Mouse (Mus musculus) lung, adult 18-20 months (tissue): ENCODE data around the gene Tm4sf5.
"Not testable (repeated sequence)": the region's sequence is repeated elsewhere in the genome, so short reads cannot be mapped to it uniquely, and the experiment has no call there.

Experiments used
- DNase-seq, 2 experiments: peaks; one replicate each; pipeline ENCODE4 v3.0.0; 2022; ENCODE audit warnings: mixed read lengths in 2 of 2

Gene Tm4sf5

DNA sequence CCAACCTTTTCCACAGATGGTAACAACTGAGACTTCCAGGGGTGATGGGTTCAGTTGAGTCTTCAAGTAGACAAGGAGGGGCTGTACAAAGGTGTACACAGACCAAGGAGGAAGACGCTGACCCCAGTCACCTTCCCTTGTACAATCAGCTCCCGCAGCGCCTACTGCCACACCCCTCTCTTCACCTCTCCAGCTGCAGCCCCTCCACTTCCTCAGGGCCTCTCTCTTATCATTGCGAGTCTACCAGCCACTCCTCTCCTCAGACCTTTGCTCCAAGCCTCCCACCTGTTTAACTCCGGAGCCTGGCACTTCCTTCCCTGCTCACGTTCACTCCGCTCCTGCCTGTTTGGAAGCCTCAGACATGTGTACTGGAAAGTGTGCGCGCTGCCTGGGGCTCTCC is at the start of gene Tm4sf5:
Tm4sf5 (plus strand) TSS at position 275 of the 400 bp plus-strand sequence.
- DNase-seq = no peak

- peak in 1 of 2 experiments; percentile 48 for DNase-seq
Measured at GRCm38 (mm10) chr11:70458688-70459600, 46.1 kb upstream of the Tm4sf5 start, which contains the start of gene Zmynd15. Zmynd15 (plus strand) TSS chr11:70459433.

DNA sequence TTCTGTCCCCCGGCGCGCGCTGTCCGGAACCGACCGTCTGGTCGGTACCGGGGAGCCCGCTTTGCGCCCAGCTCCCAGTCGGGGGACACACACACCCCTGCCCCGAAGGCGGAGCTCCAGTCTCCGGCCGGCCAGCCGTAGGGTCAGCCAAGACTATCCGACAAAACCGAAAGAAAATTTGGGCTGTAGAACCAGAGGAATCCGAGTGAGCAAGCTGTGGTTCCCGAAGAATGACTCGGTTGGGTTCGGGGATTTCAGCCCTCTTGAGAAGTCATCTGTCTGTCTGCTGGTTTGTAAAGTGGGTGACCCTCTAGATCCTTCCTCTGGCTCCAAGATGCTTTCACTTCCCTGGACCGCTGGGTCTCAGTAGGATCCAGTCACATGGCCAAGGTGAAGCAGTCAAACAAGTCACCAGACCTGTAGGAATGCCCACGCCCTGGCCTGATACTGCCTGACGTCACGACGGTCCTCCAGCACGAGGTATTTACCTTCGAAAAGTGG is 45.4 kb upstream of the Tm4sf5 start, which contains the start of gene Cxcl16:
Cxcl16 (minus strand) TSS at position 384 of the 501 bp plus-strand sequence.
- peak; percentile 89 to 92 for DNase-seq

- no peak for DNase-seq
Measured at GRCm38 (mm10) chr11:70463970-70464369, 41.1 kb upstream of the Tm4sf5 start.

GRCm38 (mm10) chr11:70465211-70465610 is 39.8 kb upstream of the Tm4sf5 start:
- no peak for DNase-seq

DNA sequence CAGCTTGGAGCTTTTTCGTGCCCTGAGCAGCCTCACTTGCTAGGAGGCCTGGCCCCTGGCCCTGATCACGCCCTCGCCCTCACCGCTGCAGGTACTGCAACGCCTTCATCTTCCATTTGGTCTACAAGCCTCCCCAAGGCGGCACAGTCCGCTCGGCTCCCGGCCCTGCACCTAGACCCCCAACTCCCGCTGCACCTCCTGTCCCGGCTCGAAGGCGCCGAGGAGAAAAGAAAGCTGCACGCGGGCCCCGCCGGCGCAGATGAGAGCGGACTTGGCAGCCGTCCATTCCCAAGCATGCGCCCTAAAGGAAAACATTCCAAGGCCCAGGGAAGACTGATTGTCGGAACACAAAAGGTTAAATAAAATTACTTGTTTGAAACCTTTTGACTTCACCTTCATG is 39.2 kb upstream of the Tm4sf5 start:
- DNase-seq = no peak

DNA sequence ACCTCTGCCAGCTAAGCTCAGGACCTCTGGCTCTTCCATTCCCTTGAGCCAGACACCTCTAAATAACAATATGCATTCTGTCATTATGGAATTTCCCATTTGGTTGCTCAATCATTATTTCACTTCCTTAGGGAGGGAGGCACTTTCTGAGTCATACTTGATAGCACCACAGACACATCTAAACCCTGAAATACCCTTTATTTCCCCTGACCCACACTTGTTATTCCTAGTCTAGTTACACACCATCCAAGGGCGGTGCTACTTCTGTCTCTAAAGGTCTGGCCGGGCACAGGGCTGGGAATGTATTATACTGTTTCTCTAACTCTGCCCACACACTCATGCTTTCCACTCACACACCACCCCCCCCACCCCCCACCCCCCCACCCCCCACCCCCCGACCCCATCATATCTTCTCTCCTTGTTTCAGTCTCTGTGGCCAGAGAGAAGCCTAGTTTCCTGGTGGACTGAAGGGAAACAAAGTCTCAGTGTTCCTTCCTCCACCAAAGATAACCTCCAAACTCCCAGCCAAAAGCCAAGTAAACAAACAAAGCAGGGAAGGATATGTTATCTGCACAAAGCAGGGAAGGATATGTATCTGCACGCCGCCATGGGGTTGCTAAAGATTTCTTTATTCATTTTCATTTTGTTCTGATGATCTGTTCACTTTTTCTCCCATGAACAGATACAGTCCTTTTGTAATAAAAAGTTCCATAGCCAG is 37.0 kb upstream of the Tm4sf5 start:
- DNase-seq = no peak

DNA sequence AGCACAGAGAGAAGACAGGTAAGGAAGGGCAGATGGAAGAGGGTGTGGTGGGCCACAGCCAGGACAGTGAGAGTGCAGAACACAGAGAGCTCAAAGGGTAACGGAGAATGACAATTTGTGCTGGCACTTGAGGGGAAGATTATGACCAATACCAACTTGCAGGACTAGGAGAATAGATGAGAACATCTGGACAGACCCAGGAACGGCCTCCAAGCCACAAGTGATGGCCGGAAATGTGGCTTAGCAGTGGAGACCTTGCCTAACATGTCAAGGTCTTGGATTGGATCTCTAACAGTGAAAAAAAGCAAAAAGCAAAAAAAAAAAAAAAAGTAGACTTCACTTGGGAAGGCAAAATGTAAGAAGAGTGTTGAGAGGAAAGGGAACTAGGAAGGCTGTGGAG is 35.3 kb upstream of the Tm4sf5 start:
- no peak for DNase-seq

- DNase-seq = no peak
Measured at GRCm38 (mm10) chr11:70472716-70473115, 32.3 kb upstream of the Tm4sf5 start.

GRCm38 (mm10) chr11:70473291-70473690 is 31.8 kb upstream of the Tm4sf5 start:
- not testable (repeated sequence) for DNase-seq

- no peak for DNase-seq
Measured at GRCm38 (mm10) chr11:70474872-70475534, 30.0 kb upstream of the Tm4sf5 start.

DNA sequence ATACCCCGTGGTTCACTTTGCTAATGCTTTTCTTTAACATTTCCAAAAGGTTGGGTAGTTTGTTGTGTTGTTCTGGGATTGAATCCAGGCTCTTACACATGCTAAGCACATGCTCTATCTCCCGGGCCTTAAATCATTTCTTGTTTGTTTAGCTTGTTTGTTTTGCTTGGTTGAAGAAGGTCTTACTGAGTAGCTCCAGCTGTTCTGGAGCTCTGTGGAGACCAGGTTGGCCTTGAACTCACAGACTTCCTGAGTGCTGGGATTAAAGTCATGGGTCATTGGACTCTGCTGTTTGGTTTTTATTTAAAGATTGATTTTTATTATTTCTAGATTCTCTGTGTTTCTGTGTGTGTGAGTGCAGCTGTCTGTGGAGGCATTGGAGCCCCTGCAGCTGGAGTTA is 19.5 kb upstream of the Tm4sf5 start:
- DNase-seq = no peak

DNA sequence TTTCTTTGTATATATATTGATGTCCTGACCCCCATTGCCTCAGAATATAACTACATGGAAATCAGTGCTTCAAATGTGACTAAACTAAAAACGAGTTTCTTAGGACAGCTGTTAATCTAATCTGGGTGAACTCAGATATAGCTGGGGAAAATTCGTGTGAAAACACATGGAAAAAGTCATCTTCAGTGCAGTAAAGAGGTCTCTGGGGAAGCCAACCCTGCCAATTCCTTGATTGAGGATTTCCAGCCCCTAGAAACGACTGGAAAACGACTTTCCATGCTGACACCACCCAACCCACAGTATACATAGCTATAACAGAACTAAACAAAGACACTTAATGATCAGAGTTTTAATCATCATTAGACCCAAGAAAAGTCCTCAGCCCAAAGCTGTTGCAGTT is 17.2 kb upstream of the Tm4sf5 start:
- no peak for DNase-seq

DNA sequence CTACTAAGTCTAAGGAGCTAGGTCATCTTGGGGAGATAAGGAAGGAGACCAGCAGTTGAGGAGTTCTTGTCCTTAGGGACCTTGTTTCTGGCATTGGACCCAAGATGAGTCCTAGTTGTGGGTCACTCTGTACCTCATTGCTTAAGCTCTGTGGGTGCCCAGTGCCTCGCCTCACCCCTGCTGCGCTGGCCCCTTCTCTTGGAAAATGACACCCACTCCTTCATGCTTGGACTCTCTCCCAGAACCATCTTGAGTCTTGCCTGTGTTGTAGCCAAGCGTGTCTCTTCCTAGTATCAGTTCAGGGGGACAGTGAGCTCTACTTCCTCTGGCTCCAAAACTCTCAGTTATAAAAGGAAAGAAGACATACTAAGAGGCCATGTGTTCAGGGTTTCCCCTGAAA is 15.9 kb upstream of the Tm4sf5 start:
- DNase-seq = no peak

DNA sequence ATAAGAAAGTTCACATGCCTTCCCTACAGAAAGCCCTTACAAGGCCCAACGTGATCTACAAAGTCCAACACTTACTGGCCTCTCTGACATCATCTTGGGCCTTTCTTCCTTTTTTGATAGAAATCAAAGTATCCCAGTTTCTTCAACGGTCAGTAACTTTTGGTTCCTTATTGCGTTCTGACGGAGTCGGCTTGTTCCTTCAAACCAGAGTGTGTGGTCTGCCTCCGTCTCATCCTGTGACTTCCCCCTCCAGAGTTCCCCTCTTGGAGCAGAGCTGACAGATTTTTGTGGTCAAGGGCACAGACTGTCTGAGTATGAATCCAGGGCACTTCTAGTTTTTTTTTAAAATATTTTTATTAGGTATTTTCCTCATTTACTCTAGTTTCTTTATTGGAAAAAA is 15.4 kb upstream of the Tm4sf5 start:
- peak; percentile 42 to 51 for DNase-seq

- DNase-seq = peak; percentile 20 to 51
Measured at GRCm38 (mm10) chr11:70499566-70500475, 5.2 kb upstream of the Tm4sf5 start.

DNA sequence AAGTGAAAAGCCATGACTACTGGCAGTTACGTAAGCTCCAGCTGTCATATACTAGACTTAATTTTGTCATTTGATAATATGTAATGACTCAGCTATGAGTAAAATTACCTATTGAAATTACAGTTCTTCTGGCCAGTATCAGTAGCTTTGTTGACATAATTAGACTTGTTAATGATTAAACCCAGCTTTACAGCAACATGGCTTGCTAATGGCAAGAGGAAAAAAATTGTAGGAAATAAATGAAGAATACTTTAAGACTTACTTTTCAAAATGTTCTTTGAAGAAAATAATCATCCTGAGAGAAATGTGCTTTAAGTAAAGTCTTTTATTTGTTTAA is 4.6 kb upstream of the Tm4sf5 start:
- no peak for DNase-seq

DNA sequence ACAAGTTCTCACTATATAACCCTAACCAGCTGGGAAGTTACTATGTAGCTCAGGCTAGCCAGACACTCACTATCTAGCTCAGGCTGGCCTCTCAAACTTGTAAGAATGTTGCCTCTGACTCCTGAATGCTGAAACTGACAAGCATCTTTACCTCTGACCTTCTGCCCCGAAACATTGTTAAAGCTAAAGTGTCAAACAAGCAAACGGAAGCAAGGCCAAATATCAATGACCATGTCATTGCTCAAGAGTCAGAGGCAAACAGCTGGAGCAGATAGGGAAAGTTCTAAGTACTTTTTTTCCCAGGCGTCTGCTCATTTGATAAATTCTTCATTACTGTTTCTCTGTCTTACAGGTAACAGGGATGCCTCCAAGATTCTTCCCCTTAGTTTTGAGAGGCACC is 3.0 kb upstream of the Tm4sf5 start:
- DNase-seq = no peak

DNA sequence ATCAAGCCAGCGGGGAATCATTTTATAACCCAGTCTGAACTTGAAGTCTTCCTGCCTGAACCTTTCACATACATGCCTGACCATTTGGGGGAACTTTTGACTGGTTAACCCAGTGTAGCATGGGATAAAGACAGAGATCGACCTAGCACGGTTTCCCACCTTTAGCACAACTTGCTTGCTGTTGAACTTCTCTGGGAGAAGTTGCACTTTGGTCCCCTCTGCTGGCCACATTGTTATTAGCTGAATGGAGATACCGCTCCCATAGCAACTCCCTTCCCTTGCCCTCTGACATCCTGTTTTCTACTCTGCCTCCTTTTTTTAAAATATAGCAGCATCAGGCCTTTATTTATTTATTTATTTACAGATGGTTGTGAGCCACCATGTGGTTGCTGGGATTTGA is 1.3 kb downstream of the Tm4sf5 start:
- DNase-seq = peak; percentile 68 to 78

DNA sequence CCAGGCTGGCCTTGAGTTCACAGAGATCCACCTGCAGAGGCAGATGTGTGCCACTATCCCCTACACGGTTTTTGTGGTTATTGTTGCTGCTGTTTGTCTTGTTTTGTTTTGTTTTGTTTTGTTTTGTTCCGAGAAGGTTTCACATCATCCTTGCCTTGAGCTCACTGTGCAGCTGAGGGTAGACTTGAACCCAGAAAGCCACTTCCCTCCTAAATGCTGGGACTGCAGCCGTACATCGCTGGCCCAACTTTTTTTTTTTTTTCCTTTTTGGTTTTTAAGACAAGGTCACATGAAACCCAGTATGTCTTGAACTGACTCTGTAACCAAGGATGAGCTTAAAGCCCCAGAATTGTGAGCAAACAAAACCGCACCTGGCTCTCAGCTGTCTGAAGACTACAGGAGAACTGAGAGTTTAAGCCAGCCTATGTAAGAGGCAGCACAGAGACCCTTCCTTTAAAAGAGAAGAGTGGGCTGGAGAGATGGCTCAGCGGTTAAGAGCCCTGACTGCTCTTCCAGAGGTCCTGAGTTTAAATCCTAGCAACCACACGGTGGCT is 2.0 kb downstream of the Tm4sf5 start:
- no peak for DNase-seq

DNA sequence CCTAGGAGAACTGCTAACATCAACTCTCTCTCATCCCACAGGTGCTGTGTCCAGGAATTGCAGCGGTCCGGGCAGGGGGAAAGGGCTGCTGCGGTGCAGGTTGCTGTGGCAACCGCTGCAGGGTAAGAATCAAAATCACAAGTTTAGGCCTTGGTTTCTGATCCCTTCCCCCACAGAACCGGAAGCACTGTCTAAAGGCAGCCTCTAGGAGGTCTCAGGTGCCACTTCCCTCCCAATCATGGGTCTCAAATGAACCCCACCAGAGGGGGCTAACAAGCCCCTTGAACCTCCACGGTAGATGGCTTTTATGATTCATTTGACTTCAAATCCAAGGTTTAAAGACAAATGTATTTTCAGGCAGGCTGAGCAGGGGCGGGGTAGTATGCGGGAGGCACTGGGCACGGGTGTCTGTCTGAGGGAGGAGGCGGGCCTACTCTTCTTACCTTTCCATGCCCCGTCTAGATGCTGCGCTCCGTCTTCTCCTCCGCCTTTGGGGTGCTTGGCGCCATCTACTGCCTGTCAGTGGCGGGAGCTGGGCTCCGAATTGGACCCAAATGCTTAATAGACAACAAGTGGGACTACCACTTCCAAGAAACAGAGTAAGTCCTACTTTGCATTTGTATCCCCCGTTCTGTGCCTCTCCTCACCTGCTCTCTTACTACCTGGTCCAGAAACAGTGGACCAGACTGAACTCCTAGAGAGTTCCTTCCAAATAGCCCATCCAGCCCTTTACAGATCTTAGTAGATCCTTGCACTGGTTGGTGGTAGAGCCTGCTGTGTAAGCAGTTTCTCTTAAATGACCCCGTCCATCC is 4.9 kb downstream of the Tm4sf5 start:
- peak; percentile 27 to 51 for DNase-seq
